Mouse (Mus musculus) myocyte (in vitro differentiated cells): Measurements from ENCODE around the gene Egfl7.

Experiments
- MAX ChIP-seq: IDR thresholded peaks from one replicate; pipeline ENCODE4 v1.6.1; 2011; ENCODE audit warnings: low read depth, mild to moderate bottlenecking, control low read depth
- MYOD1 ChIP-seq, 3 experiments: IDR thresholded peaks; one replicate each; pipeline ENCODE4 v1.6.1; 2011; ENCODE audit warnings: control low read depth in 2 of 3, low read depth in 2 of 3, mild to moderate bottlenecking in 2 of 3, moderate library complexity in 1 of 3; ENCODE audit not compliant: insufficient read length in 2 of 3, control insufficient read depth in 1 of 3
- MYOG ChIP-seq, 3 experiments: IDR thresholded peaks; one replicate each; pipeline ENCODE4 v1.6.1; 2011; ENCODE audit warnings: control low read depth in 2 of 3, low read depth in 2 of 3, mild to moderate bottlenecking in 2 of 3; ENCODE audit not compliant: insufficient read length in 2 of 3, control insufficient read depth in 1 of 3, insufficient read depth in 1 of 3
- POLR2A ChIP-seq: IDR thresholded peaks from one replicate; pipeline ENCODE4 v1.6.1; 2011; ENCODE audit warnings: low read depth, mild to moderate bottlenecking, control low read depth, moderate library complexity; ENCODE audit not compliant: insufficient read length
- TCF12 ChIP-seq: IDR thresholded peaks from one replicate; pipeline ENCODE4 v1.6.1; 2011; ENCODE audit warnings: mild to moderate bottlenecking, control low read depth; ENCODE audit not compliant: poor library complexity, insufficient read depth, severe bottlenecking
- USF1 ChIP-seq: IDR thresholded peaks from one replicate; pipeline ENCODE4 v1.6.1; 2011; ENCODE audit warnings: low read depth, mild to moderate bottlenecking, control low read depth, moderate library complexity

GRCm38 (mm10) chr2:26555076-26555475 is 24.7 kb upstream of the Egfl7 start:
- TF ChIP-seq MYOD1 (IDR thresholded peaks at IDR 0.05; ENCODE audit: control insufficient read depth in 1 of 3, insufficient read length in 2 of 3, low read depth in 2 of 3) (peak in 1 of 3 experiments; percentile 1), TCF12 (no peak), MYOG (IDR thresholded peaks at IDR 0.05; ENCODE audit: control insufficient read depth in 1 of 3, insufficient read depth in 1 of 3, insufficient read length in 2 of 3, low read depth in 2 of 3) (no peak), POLR2A (no peak), USF1 (no peak), MAX (no peak)
